Mouse (Mus musculus) thymus, adult 2 months (tissue): ENCODE measurements around the gene Zfp981.
"Not testable (repeated sequence)": the region's sequence is repeated elsewhere in the genome, so short reads cannot be mapped to it uniquely, and the experiment has no call there.

Source experiments
- CTCF ChIP-seq: fragments of 200-500 bp; IDR thresholded peaks from 2 replicates; pipeline ENCODE4 v1.5.1; 2012; ENCODE audit warnings: mild to moderate bottlenecking, control low read depth, low read length, moderate library complexity, borderline replicate concordance; ENCODE audit not compliant: control insufficient read depth, poor library complexity, insufficient read depth; ENCODE audit errors: extremely low read depth
- POLR2A ChIP-seq: fragments of 200-500 bp; IDR thresholded peaks from 2 replicates; pipeline ENCODE4 v1.6.1; 2012; ENCODE audit warnings: mild to moderate bottlenecking, low read length, control low read depth, moderate library complexity; ENCODE audit not compliant: control insufficient read depth, poor library complexity, insufficient read depth; ENCODE audit errors: extremely low read depth

DNA sequence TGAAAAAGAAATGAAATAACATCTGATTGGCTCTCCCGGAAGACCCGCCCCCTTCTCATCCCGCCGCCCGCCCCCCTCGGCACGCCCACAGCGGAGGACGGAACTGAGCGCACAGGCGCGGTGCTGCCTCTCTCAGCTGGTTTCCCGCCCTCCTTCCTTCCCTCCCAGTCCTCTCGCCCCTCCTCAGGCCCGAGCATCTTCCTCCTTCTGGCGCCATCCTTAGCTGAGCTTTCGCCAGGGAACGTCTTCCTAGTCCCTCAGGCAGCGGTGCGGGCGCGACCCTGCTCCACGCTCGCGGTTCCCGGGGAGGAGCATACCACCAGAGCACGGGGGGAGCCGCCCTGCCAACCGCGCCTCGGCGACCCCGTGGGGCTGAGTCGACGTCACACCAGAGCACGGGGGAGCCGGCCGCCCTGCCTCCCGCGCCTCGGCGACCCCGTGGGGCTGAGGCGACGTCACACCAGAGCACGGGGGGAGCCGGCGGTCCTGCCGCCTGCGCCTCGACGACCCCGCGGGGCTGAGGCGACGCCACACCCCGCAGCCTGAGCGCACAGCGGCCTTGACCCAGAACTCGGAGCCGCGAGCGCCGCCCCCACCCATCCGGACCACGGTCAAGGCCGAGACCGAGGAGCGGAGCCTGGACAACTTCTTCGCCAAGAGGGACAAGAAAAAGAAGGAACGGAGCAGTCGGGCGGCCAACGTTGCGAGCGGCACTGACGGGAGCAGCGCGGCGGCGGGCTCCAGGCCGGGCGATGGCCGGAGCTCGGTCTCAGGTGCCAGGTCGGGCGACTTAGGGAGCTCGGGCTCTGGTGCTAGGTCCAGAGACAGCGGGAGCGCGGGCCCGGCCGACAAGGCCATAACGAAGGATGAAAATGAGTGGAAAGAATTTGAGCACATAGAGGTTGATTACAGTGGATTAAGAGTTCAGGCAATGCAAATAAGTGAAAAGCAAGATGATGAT, 26.8 kb upstream of the Zfp981 start:
- not testable (repeated sequence) for TF ChIP-seq CTCF, POLR2A
